ENCODE assay signal across 11 mouse cellular contexts in the genomic region with DNA sequence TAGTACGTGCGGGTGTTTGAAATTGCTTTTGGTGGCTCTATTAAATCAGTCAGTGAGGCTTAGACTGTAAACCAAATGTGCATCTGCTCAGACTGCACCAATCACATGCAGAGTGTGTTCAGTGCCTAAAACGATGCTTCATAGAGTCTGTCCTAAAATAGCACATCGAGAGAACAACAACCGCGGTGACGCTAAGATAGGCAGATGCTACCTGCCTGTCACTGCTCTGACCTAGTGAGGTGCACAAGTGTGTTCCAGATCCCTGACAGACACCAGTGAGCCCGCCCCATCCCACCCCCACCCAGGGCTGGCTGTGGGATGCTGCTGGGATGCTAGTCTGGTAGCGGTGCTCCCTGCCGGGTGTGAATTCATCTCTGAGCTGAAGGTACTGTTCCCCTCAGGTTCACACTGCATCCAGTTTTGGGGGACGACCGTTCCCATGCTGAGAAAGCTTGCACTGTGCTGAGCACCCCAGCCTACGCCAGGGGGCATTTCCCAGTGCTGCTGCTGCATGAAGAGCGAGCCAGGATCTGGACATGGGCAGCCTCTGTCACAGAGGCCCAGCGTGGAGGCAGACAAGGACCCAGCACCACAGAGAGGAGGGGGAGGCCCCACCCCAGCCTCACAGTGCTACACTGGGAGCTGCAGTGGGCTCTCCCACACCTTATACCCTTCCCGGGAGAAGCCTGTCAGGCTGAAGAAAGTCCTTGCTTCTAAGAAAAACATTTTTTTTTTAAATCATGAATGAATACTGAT.
DNase-seq lines count a peak whose midpoint lies in the region; ATAC-seq lines count a peak whose summit lies in the region.
"Had no signal": no experiment of that assay in that cellular context is flagged by ENCODE, and none has a peak within 500 bp of the region (broad histone marks: within the 10 kb centered on the region; RNA-seq: fewer than 3 reads in every experiment).

No protein-coding gene starts in this region.

- H3K4me3 ChIP-seq in heart, embryonic 15.5 days = no peak overlapping the region
- H3K4me3 ChIP-seq in hindbrain, embryonic 15.5 days = no peak overlapping the region
- no peak overlapping the region for H3K4me3 ChIP-seq in liver, embryonic 12.5 days
- H3K4me3 ChIP-seq: gastrocnemius, adult 2 months had no signal

- ATAC-seq in heart, embryonic 15.5 days (replicated peaks; ENCODE audit: insufficient number of reproducible peaks, insufficient read depth, low FRiP score, low read depth) = 0 out of 2 replicates have a peak, but pooled peaks have one; percentile 30
- peak; percentile 60; the same call in 1 of the 2 replicates for ATAC-seq in hindbrain, embryonic 15.5 days (ENCODE audit: low FRiP score, low read depth)
- ATAC-seq in liver, embryonic 12.5 days = no peak

- H3K9ac ChIP-seq in heart, embryonic 15.5 days = no peak overlapping the region
- no peak overlapping the region for H3K9ac ChIP-seq in hindbrain, embryonic 15.5 days
- no peak overlapping the region for H3K9ac ChIP-seq in liver, embryonic 12.5 days

- H3K9me3 ChIP-seq in heart, embryonic 15.5 days (replicated peaks) = no peaks in the 10 kb centered on the region
- H3K9me3 ChIP-seq in hindbrain, embryonic 15.5 days = no peaks in the 10 kb centered on the region
- H3K9me3 ChIP-seq in liver, embryonic 12.5 days (replicated peaks) = no peaks in the 10 kb centered on the region

- no peak overlapping the region for H3K4me2 ChIP-seq in heart, embryonic 15.5 days
- no peak overlapping the region for H3K4me2 ChIP-seq in hindbrain, embryonic 15.5 days
- H3K4me2 ChIP-seq in liver, embryonic 12.5 days = no peak overlapping the region

- H3K27me3 ChIP-seq in heart, embryonic 15.5 days = no peaks in the 10 kb centered on the region
- no peaks in the 10 kb centered on the region for H3K27me3 ChIP-seq in hindbrain, embryonic 15.5 days
- no peaks in the 10 kb centered on the region for H3K27me3 ChIP-seq in liver, embryonic 12.5 days (replicated peaks)

- WGBS in heart, embryonic 15.5 days = 49% methylated on average over 16 of the region's 16 CpGs
- WGBS in hindbrain, embryonic 15.5 days = 59% methylated on average over 16 of the region's 16 CpGs
- 80% methylated on average over 16 of the region's 16 CpGs for WGBS in liver, embryonic 12.5 days (ENCODE audit: insufficient replicate concordance)

- peaks cover 17% of the 10 kb centered on the region for H3K4me1 ChIP-seq in heart, embryonic 15.5 days (replicated peaks)
- H3K4me1 ChIP-seq in hindbrain, embryonic 15.5 days (replicated peaks) = peaks cover 7% of the 10 kb centered on the region
- no peaks in the 10 kb centered on the region for H3K4me1 ChIP-seq in liver, embryonic 12.5 days

- no peak overlapping the region for H3K27ac ChIP-seq in heart, embryonic 15.5 days
- H3K27ac ChIP-seq in hindbrain, embryonic 15.5 days (replicated peaks) = peak overlapping the region; percentile 48; the same call in 1 of the 2 replicates
- H3K27ac ChIP-seq in liver, embryonic 12.5 days = no peak overlapping the region
- H3K27ac ChIP-seq: gastrocnemius, adult 2 months had no signal

- no peak for DNase-seq in heart, adult 8-10 months (ENCODE audit: low spot score)
- peak; percentile 19 for DNase-seq in right cerebral cortex, postnatal 4 days
- no peak for DNase-seq in right cerebral cortex, postnatal 25 days
- no peak for DNase-seq in gastrocnemius, postnatal 4 days (ENCODE audit: low spot score in 2 of 2)
- no peak for DNase-seq in thymus, postnatal 4 days
- DNase-seq: adrenal gland, adult 8-10 months; gastrocnemius, adult 2 months; kidney, postnatal 14 days had no signal

- H3K36me3 ChIP-seq in heart, embryonic 15.5 days = no peaks in the 10 kb centered on the region
- H3K36me3 ChIP-seq in hindbrain, embryonic 15.5 days = no peaks in the 10 kb centered on the region
- no peaks in the 10 kb centered on the region for H3K36me3 ChIP-seq in liver, embryonic 12.5 days
